In the genomic region with DNA sequence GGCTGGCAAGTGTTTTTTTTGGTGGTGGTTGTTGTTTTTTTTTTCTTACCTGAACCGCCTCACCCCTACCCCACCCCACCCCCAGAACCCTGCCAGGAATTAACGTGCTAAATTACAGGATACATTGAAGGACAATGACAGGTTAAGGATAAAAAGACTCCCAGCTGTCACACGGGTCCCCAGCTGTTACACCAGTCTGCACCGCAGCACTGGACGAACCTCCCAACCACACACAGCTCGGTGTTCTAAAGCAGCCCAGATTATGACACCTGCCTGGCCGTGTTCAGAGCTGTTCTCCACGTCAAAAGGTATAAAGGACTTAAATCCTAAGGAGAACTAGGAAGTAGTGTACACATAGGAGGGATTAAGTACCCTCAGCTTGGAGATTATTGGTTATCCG, we compare ENCODE assay signal across 13 mouse cellular contexts. TPM values are rescaled to one million over a fixed set of nuclear protein-coding genes. Genes with fewer than 3 reads are reported as not detected.
DNase-seq lines count a peak whose midpoint lies in the region; ATAC-seq and TF ChIP-seq lines count a peak whose summit lies in the region.
"Had no signal": no experiment of that assay in that cellular context is flagged by ENCODE, and none has a peak within 500 bp of the region (broad histone marks: within the 10 kb centered on the region; RNA-seq: fewer than 3 reads in every experiment).

No protein-coding gene starts in this region.

- no peak for DNase-seq in hindbrain, embryonic 10.5 days (ENCODE audit: low spot score)
- no peak for DNase-seq in hindbrain, embryonic 11.5 days (ENCODE audit: low spot score)
- DNase-seq in lung, postnatal 0 days (ENCODE audit: low spot score), result peak; percentile 20
- no peak for DNase-seq in lung, postnatal 14 days
- no peak for DNase-seq in gastrocnemius, postnatal 25 days
- DNase-seq: adrenal gland, postnatal 36 days; kidney, adult 11 months; kidney, postnatal 36 days; right cerebral cortex, postnatal 4 days; thymus, adult 18-20 months had no signal

- no peak overlapping the region for H3K4me2 ChIP-seq in hindbrain, embryonic 11.5 days (replicated peaks; ENCODE audit: low read depth, low read length)
- H3K4me2 ChIP-seq in lung, postnatal 0 days (replicated peaks; ENCODE audit: low read depth, low read length), result no peak overlapping the region
- no peak overlapping the region for H3K4me2 ChIP-seq in forebrain, embryonic 13.5 days
- H3K4me2 ChIP-seq in neural tube, embryonic 14.5 days (ENCODE audit: low read depth, low read length), result no peak overlapping the region

- no peaks in the 10 kb centered on the region for H3K27me3 ChIP-seq in hindbrain, embryonic 10.5 days (ENCODE audit: insufficient read depth, poor library complexity, severe bottlenecking)
- H3K27me3 ChIP-seq in hindbrain, embryonic 11.5 days (ENCODE audit: control insufficient read depth, insufficient read depth, low read length), result no peaks in the 10 kb centered on the region
- H3K27me3 ChIP-seq in lung, postnatal 0 days (replicated peaks; ENCODE audit: insufficient read depth, low read length), result no peaks in the 10 kb centered on the region
- H3K27me3 ChIP-seq in forebrain, embryonic 13.5 days, result no peaks in the 10 kb centered on the region
- H3K27me3 ChIP-seq in neural tube, embryonic 14.5 days (ENCODE audit: control insufficient read depth, insufficient read depth, low read length), result no peaks in the 10 kb centered on the region

- no peaks in the 10 kb centered on the region for H3K9me3 ChIP-seq in hindbrain, embryonic 10.5 days
- H3K9me3 ChIP-seq in hindbrain, embryonic 11.5 days (ENCODE audit: control insufficient read depth, low read length), result no peaks in the 10 kb centered on the region
- no peaks in the 10 kb centered on the region for H3K9me3 ChIP-seq in lung, postnatal 0 days (ENCODE audit: low read length)
- H3K9me3 ChIP-seq in forebrain, embryonic 13.5 days (replicated peaks), result no peaks in the 10 kb centered on the region
- no peaks in the 10 kb centered on the region for H3K9me3 ChIP-seq in neural tube, embryonic 14.5 days (ENCODE audit: control insufficient read depth, low read length)

- no peak overlapping the region for H3K4me3 ChIP-seq in hindbrain, embryonic 10.5 days
- no peak overlapping the region for H3K4me3 ChIP-seq in hindbrain, embryonic 11.5 days (ENCODE audit: low read depth, low read length)
- no peak overlapping the region for H3K4me3 ChIP-seq in lung, postnatal 0 days (ENCODE audit: low read depth, low read length)
- H3K4me3 ChIP-seq in forebrain, embryonic 13.5 days, result no peak overlapping the region
- H3K4me3 ChIP-seq in neural tube, embryonic 14.5 days (ENCODE audit: low read depth, low read length), result no peak overlapping the region

- TF ChIP-seq CTCF in lung, postnatal 0 days (IDR thresholded peaks at IDR 0.05), result no peak

- peaks cover 40% of the 10 kb centered on the region for H3K4me1 ChIP-seq in hindbrain, embryonic 10.5 days (replicated peaks)
- peaks cover 5% of the 10 kb centered on the region for H3K4me1 ChIP-seq in hindbrain, embryonic 11.5 days (replicated peaks; ENCODE audit: control insufficient read depth, insufficient read depth, low read length)
- peaks cover 8% of the 10 kb centered on the region for H3K4me1 ChIP-seq in lung, postnatal 0 days (ENCODE audit: insufficient read depth, low read depth, low read length)
- H3K4me1 ChIP-seq in forebrain, embryonic 13.5 days, result peaks cover 45% of the 10 kb centered on the region
- no peaks in the 10 kb centered on the region; the same call in 1 of the 2 replicates for H3K4me1 ChIP-seq in neural tube, embryonic 14.5 days (ENCODE audit: control insufficient read depth, insufficient read depth, low read length)

- TF ChIP-seq EP300 in lung, postnatal 0 days (IDR thresholded peaks at IDR 0.05), result no peak

- no peak for ATAC-seq in hindbrain, embryonic 11.5 days (ENCODE audit: low FRiP score)
- ATAC-seq in lung, postnatal 0 days, result peak; percentile 30; the same call in 1 of the 2 replicates
- no peak for ATAC-seq in forebrain, embryonic 13.5 days
- no peak for ATAC-seq in neural tube, embryonic 14.5 days (ENCODE audit: low read depth)
- ATAC-seq: CD4-positive, CD25-positive, alpha-beta regulatory T cell, adult 4 months had no signal

- 80% methylated on average over 9 of the region's 9 CpGs for WGBS in hindbrain, embryonic 10.5 days
- 74% methylated on average over 9 of the region's 9 CpGs for WGBS in hindbrain, embryonic 11.5 days
- WGBS in lung, postnatal 0 days, result 50% methylated on average over 9 of the region's 9 CpGs
- 46% methylated on average over 9 of the region's 9 CpGs for WGBS in forebrain, embryonic 13.5 days
- 60% methylated on average over 9 of the region's 9 CpGs for WGBS in neural tube, embryonic 14.5 days

- peaks cover 43% of the 10 kb centered on the region for H3K36me3 ChIP-seq in hindbrain, embryonic 10.5 days
- no peaks in the 10 kb centered on the region for H3K36me3 ChIP-seq in hindbrain, embryonic 11.5 days (ENCODE audit: control insufficient read depth, insufficient read depth, low read length)
- no peaks in the 10 kb centered on the region for H3K36me3 ChIP-seq in lung, postnatal 0 days (ENCODE audit: insufficient read depth, low read length)
- H3K36me3 ChIP-seq in forebrain, embryonic 13.5 days (ENCODE audit: poor library complexity, severe bottlenecking), result peaks cover 40% of the 10 kb centered on the region
- H3K36me3 ChIP-seq in neural tube, embryonic 14.5 days (ENCODE audit: control insufficient read depth, insufficient read depth, low read length), result no peaks in the 10 kb centered on the region

- peak overlapping the region; percentile 84; the same call in 1 of the 2 replicates for H3K27ac ChIP-seq in hindbrain, embryonic 10.5 days
- no peak overlapping the region for H3K27ac ChIP-seq in hindbrain, embryonic 11.5 days (ENCODE audit: low read depth, low read length)
- no peak overlapping the region for H3K27ac ChIP-seq in lung, postnatal 0 days (ENCODE audit: low read length)
- H3K27ac ChIP-seq in forebrain, embryonic 13.5 days, result peak overlapping the region; percentile 77; the same call in 1 of the 2 replicates
- H3K27ac ChIP-seq in neural tube, embryonic 14.5 days (ENCODE audit: low read depth, low read length), result peak overlapping the region; percentile 22; the same call in 1 of the 2 replicates

- H3K9ac ChIP-seq in hindbrain, embryonic 11.5 days (ENCODE audit: low read depth, low read length), result no peak overlapping the region
- no peak overlapping the region for H3K9ac ChIP-seq in lung, postnatal 0 days (replicated peaks; ENCODE audit: low read depth)
- no peak overlapping the region for H3K9ac ChIP-seq in forebrain, embryonic 13.5 days
- H3K9ac ChIP-seq in neural tube, embryonic 14.5 days (replicated peaks; ENCODE audit: low read depth, low read length), result no peak overlapping the region

RNA-seq across cellular contexts. Expression of a gene that starts 58.0 kb away (rescaled TPM):
- polyA plus RNA-seq in hindbrain, embryonic 10.5 days (2016; fragmentation: Nextera tagmentation; extraction: Ambion mirVana), result 76.4 and 105 TPM in 2 replicates
- 106 and 116 TPM in 2 replicates for polyA plus RNA-seq in hindbrain, embryonic 11.5 days (2014; fragmentation: Nextera tagmentation; extraction: Ambion mirVana)
- polyA plus RNA-seq in lung, postnatal 0 days (2015; fragmentation: Nextera tagmentation; extraction: Ambion mirVana), result 29.4 TPM in 2 replicates
- polyA plus RNA-seq in forebrain, embryonic 13.5 days (2015; fragmentation: Nextera tagmentation; extraction: Ambion mirVana), result 76.0 and 80.6 TPM in 2 replicates
- 74.4 and 77.8 TPM in 2 replicates for polyA plus RNA-seq in neural tube, embryonic 14.5 days (2014; fragmentation: Nextera tagmentation; extraction: Ambion mirVana)
- 10 to 100 TPM; 42.9 to 47.6 TPM for total RNA-seq in gastrocnemius, postnatal 25 days (2021)

Comparison
In these comparisons a context has a peak if more than half of its experiments do, and no peak if none do; other contexts are left out.
1. H3K27ac ChIP-seq: peak in hindbrain, embryonic 10.5 days (single experiment), forebrain, embryonic 13.5 days (single experiment) and neural tube, embryonic 14.5 days (single experiment); none in hindbrain, embryonic 11.5 days (single experiment) and lung, postnatal 0 days (single experiment).